Mouse (Mus musculus) CD8-positive naive resting alpha-beta T cell, adult 2 months (primary cell): ENCODE data around the gene Gm3880.
"Not testable (repeated sequence)": the region's sequence is repeated elsewhere in the genome, so short reads cannot be mapped to it uniquely, and the experiment has no call there.

Experiments used
- DNase-seq, 2 experiments: peaks; one replicate each; pipeline ENCODE4 v3.0.0; 2022; ENCODE audit warnings: low read depth in 2 of 2, low spot score in 2 of 2

The Gm3880 gene

DNA sequence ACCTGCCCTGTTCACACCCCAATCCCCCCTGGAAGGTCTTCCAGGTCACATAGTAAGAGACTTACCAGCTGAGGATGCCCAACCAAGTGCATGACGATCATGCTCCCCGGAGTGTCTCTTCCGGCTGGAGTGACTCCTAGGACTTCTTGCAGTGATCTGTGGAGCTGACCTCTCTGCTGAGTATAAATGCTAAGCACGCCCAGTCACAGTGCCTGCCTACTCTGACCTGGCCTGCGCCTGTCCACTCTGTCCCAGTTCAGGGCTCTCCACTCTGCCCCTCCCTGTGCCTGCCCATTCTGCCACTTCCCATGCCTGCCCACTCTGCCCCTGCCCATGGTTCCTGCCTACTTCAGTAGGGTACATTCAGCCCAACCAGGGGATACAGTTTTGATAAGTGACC is at the start of gene Gm3880:
Gene Gm3880, minus strand, starts transcription at position 101 of the 400 bp plus-strand sequence.
- not testable (repeated sequence) for DNase-seq

DNA sequence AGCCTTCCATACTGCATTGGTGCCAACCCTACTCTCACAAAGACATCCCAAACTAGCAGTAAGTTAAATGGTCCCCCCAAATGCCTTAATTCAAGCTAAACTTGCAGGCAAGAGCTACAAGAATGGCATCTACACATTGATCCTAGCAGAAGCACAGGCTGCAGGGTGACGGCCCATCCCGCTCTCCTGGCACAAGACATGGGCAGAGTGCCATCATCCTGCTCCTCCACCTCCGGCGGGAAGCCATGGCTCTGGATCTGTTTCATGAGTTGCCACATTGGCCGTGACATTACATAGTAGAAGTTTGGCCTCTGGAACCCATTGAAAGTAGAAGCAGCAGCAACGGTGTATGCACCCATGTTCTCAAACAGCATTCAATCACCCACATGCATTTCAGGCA is 37.5 kb upstream of the Gm3880 start:
- not testable (repeated sequence) for DNase-seq

DNA sequence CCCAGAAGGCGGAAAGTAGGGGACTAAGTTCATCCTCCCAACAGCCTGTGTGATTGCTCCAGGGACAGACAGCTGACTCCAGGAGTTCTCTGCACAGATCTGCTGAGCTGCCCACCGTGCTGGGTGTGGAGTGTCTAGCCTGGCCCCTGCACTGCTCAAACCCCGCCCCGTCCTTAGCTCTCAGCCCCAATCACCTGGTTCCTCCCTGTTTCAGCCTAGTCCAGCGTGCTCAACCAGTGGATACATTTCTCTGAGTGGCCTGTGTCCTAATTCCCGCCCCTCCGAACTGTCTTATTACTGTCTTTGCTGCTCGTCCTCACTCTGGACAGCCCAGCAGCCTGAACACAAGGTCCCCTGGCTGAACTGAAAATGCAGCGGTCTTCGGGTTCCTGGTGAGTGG is 20.8 kb upstream of the Gm3880 start, which contains the start of the genes Gm9112 and Dmrtc1b:
Gene Gm9112, minus strand, starts transcription at position 101 of the 400 bp plus-strand sequence.
Gene Dmrtc1b, plus strand, starts transcription at position 331 of the 400 bp plus-strand sequence.
- not testable (repeated sequence) for DNase-seq

DNA sequence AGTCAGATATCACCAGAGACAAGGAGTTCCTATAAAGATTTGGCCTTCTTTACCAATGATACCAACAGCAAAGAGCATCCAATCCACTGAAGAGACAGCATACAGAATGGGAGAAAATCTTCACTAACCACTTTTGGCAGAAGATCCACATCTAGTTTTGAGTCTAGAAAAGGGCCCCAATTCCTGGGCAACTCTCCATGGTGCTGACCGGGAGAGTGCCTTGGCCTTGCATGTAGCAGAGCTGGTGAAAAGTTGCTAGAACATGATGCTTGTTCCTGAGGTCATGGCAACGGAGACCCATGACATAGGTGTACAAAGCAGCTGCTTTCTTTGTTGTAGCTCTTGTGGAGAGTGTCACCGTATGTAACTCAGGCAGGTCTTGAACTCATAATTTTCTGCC is 13.9 kb upstream of the Gm3880 start:
- not testable (repeated sequence) for DNase-seq

DNA sequence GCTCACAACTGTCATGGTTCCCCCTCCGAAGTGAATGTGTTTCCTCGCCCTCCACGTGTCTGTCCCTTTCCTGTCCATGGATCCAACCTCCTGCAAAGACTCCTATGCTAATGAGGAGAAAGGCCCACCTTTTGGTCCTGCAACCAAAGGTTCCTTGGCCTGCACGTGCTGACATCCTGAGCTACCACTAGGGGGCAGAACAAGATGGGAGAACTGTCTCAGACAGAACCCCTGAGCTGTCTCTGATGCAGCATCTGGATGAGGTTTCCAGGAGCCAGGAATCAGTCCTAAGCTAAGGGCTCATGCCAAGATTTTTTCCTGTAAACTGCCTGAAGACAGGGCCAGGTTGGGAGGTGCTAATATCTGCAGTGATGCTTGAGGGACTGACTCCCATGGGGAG is 2.5 kb upstream of the Gm3880 start:
- not testable (repeated sequence) for DNase-seq

DNA sequence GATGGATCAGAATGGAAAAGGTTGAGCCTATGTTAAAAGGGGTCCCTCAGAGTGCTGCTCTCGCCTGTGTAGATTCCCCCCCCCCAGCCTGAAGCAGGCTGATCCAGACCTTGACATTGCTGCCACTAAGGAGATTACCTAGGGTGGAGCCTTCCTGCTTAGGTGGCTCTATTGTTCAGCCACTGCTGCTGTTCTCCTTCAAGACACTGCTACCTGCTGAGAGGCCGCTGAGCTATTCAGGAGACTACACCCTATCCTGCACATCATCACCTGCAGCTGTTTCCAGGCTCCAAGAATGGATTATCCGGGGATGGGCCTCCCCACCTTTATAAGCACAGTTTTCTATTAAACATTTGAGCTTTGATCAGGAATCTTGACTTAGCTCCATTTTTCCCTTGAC is 2.1 kb downstream of the Gm3880 start:
- not testable (repeated sequence) for DNase-seq

- DNase-seq = no peak
Observed at GRCm38 (mm10) chrX:102666641-102667040, 20.1 kb downstream of the Gm3880 start.

- no peak for DNase-seq
Observed at GRCm38 (mm10) chrX:102660712-102661111, 26.1 kb downstream of the Gm3880 start.

DNA sequence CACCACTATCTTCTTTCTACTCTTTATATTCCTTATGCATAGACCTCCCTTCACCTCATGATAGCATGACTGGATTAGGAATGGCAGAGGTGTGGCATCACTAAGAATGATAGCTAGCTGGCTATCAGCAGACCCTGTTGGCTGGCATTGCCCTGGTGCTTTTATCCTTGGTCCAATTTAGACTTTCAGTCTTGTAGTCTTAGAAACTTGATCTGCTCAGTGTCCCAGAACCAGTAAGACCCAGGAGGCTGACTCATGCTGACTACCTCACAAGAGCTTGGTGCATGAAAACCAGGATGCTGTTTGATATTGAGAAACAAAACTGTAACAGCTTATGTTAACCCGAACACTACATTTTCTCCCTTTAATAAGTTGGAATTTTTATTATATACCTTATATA is 41.1 kb downstream of the Gm3880 start:
- DNase-seq = no peak

DNA sequence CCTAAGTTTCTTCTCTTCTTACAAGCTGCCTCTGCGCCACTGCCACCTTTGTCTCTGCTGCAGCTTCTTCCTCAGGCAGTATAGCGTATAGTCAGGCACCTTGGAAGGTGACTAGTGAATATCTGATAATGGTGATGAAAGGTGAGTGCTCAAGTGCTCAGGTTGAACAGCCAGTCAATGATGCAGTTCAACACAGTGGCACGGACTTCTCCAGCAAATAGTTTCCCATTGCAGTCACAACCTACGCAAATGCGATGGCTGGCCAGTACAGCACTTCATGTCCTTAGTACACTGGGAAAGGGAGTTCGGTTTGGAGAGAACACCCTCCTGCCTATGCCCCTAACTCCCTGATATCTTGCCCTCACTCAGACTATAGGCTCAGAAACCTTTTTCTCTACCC is 41.6 kb downstream of the Gm3880 start:
- DNase-seq = no peak

DNA sequence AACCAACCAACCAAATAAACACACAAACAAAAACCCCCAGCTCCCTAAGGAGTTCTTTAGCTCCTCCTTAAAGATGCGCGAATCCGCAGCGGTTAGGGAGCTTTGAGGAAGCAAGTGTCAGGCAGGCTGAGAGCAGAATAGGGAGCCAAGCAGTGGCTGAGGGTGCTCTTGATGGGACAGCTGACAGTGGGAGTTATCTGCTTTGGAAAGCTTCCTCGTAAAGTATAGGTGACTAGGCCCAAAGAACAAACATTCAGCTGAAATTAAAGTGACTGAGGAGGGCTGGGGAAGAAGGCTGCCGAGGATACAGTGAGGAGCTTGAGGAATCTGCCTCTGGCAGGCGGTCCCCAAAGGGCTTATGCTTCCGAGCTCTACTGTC is 42.2 kb downstream of the Gm3880 start:
- DNase-seq = no peak

DNA sequence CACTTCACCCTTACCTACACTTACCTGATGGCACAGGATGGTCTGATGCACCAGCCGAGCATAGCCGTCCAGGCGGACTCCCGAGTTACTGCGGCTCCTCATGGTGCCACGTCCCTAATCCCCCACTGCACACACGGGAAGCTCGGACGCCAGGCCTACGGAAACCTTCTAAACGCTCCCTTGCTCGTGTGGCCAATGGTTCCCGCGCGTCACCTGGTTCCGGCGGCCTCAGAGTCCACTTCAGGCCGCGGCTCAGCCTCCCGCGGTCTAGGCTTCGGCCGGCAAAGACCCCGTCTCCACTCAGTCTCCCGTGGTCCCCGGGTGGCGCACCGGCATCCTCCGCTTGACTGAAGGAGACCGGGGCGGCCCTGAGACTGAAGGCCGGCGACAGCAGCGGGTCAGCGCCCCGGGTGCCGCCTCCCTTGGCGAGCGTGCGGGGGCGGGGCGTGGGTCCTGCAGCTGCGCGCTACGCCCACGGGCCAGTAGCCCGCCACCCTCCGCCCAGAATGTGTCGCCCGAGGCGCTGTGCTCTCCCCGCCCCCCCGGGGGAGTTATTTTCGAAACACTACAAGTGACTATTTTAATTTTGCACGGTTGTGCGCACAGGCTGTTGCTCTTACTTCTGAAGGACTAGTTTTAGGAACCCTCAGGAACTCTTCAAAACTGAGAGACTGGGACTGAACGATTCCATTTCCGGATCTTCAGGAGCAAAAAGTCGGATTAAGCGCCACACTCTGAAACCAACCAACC is 42.8 kb downstream of the Gm3880 start, which contains the start of gene Phka1:
Gene Phka1, minus strand, starts transcription at position 424 of the 750 bp plus-strand sequence.
- no peak for DNase-seq
